Mouse (Mus musculus): ENCODE measurements around the gene Tap1.
A peak's percentile ranks its signal among the peaks of the same experiment; 100 is the strongest.

- TF ChIP-seq CTCF (IDR thresholded peaks at IDR 0.05; ENCODE audit: low read depth, low read length) (peak; percentile 73), TAL1 (conservative IDR thresholded peaks at IDR 0.05; ENCODE audit: low read depth, low read length) (no peak), GATA1 (IDR thresholded peaks at IDR 0.05; ENCODE audit: borderline replicate concordance, low read length) (no peak), POLR2AphosphoS5 (IDR thresholded peaks at IDR 0.05; ENCODE audit: insufficient replicate concordance, low read depth, low read length) (no peak)
Observed at GRCm38 (mm10) chr17:34204303-34205010, 17.1 kb downstream of the Tap1 start.
